In genomic region chr4:132934639-132935038, GRCm38 (mm10) we compare ENCODE assay signal across 14 mouse cellular contexts. TPM values are rescaled to one million over a fixed set of nuclear protein-coding genes. Genes with fewer than 3 reads are reported as not detected.
DNase-seq lines count a peak whose midpoint lies in the region; ATAC-seq and TF ChIP-seq lines count a peak whose summit lies in the region.
"Had no signal": no experiment of that assay in that cellular context is flagged by ENCODE, and none has a peak within 500 bp of the region (broad histone marks: within the 10 kb centered on the region; RNA-seq: fewer than 3 reads in every experiment).

No protein-coding gene starts in this region.

- no peak for ATAC-seq in hindbrain, postnatal 0 days
- no peak for ATAC-seq in hindbrain, embryonic 16.5 days
- ATAC-seq in intestine, embryonic 16.5 days = peak; percentile 64
- ATAC-seq in midbrain, embryonic 14.5 days (ENCODE audit: low FRiP score, low TSS enrichment) = no peak
- ATAC-seq in frontal cortex, adult (ENCODE audit: low TSS enrichment) = no peak
- ATAC-seq: forebrain, embryonic 16.5 days had no signal

- no peak overlapping the region for H3K9ac ChIP-seq in hindbrain, postnatal 0 days (replicated peaks; ENCODE audit: low read length)
- H3K9ac ChIP-seq in hindbrain, embryonic 16.5 days (ENCODE audit: low read depth, low read length) = no peak overlapping the region
- H3K9ac ChIP-seq in intestine, embryonic 16.5 days (ENCODE audit: low read depth, low read length) = 0 out of 2 replicates have a peak overlapping the region, but pooled peaks have one; percentile 24
- H3K9ac ChIP-seq in midbrain, embryonic 14.5 days (replicated peaks; ENCODE audit: low read length) = no peak overlapping the region
- H3K9ac ChIP-seq: hindbrain, embryonic 15.5 days; liver, embryonic 14.5 days had no signal

- no peak overlapping the region for H3K4me2 ChIP-seq in hindbrain, postnatal 0 days (ENCODE audit: low read depth, low read length)
- H3K4me2 ChIP-seq in hindbrain, embryonic 16.5 days (ENCODE audit: low read length) = no peak overlapping the region
- no peak overlapping the region for H3K4me2 ChIP-seq in intestine, embryonic 16.5 days (ENCODE audit: low read depth, low read length)
- no peak overlapping the region for H3K4me2 ChIP-seq in midbrain, embryonic 14.5 days (ENCODE audit: low read length)
- H3K4me2 ChIP-seq: hindbrain, embryonic 15.5 days had no signal

- H3K36me3 ChIP-seq in hindbrain, postnatal 0 days (ENCODE audit: insufficient read depth, low read length) = no peaks in the 10 kb centered on the region
- H3K36me3 ChIP-seq in hindbrain, embryonic 16.5 days (ENCODE audit: control insufficient read depth, insufficient read depth, low read length) = no peaks in the 10 kb centered on the region
- no peaks in the 10 kb centered on the region for H3K36me3 ChIP-seq in intestine, embryonic 16.5 days (ENCODE audit: control insufficient read depth, insufficient read depth, low read length)
- H3K36me3 ChIP-seq in midbrain, embryonic 14.5 days (ENCODE audit: control insufficient read depth, insufficient read depth, low read length) = no peaks in the 10 kb centered on the region
- H3K36me3 ChIP-seq: hindbrain, embryonic 15.5 days had no signal

- TF ChIP-seq CTCF in hindbrain, postnatal 0 days (IDR thresholded peaks at IDR 0.05; ENCODE audit: low read depth) = no peak

- no peaks in the 10 kb centered on the region for H3K27me3 ChIP-seq in hindbrain, postnatal 0 days (ENCODE audit: insufficient read depth, low read length)
- no peaks in the 10 kb centered on the region for H3K27me3 ChIP-seq in hindbrain, embryonic 16.5 days (replicated peaks; ENCODE audit: control insufficient read depth, insufficient read depth, low read length)
- H3K27me3 ChIP-seq in intestine, embryonic 16.5 days (replicated peaks; ENCODE audit: control insufficient read depth, insufficient read depth, low read length) = no peaks in the 10 kb centered on the region
- no peaks in the 10 kb centered on the region for H3K27me3 ChIP-seq in midbrain, embryonic 14.5 days (ENCODE audit: control insufficient read depth, insufficient read depth, low read length)
- H3K27me3 ChIP-seq: hindbrain, embryonic 15.5 days had no signal

- 16% methylated on average over 7 of the region's 7 CpGs for WGBS in hindbrain, postnatal 0 days
- WGBS in hindbrain, embryonic 16.5 days = 18% methylated on average over 7 of the region's 7 CpGs
- 23% methylated on average over 7 of the region's 7 CpGs for WGBS in intestine, embryonic 16.5 days
- WGBS in midbrain, embryonic 14.5 days = 13% methylated on average over 7 of the region's 7 CpGs

- no peak overlapping the region for H3K4me3 ChIP-seq in hindbrain, postnatal 0 days (ENCODE audit: low read length)
- no peak overlapping the region for H3K4me3 ChIP-seq in hindbrain, embryonic 16.5 days (ENCODE audit: low read length)
- no peak overlapping the region for H3K4me3 ChIP-seq in intestine, embryonic 16.5 days (ENCODE audit: low read length)
- H3K4me3 ChIP-seq in midbrain, embryonic 14.5 days (replicated peaks; ENCODE audit: low read depth, low read length) = no peak overlapping the region
- H3K4me3 ChIP-seq: hindbrain, embryonic 15.5 days had no signal

- peak; percentile 45 for DNase-seq in hindbrain, postnatal 0 days (ENCODE audit: low spot score)
- DNase-seq in embryo, embryonic 11 days = peak; percentile 55
- DNase-seq in midbrain, embryonic 14.5 days = peak; percentile 43
- DNase-seq in heart, adult 18-20 months = no peak
- DNase-seq in layer of hippocampus, postnatal 10 days (ENCODE audit: low spot score in 2 of 2) = no peak
- DNase-seq: adrenal gland, adult 8-10 months; cerebellum, adult 9-11 months had no signal

- no peaks in the 10 kb centered on the region for H3K9me3 ChIP-seq in hindbrain, postnatal 0 days (ENCODE audit: low read length)
- no peaks in the 10 kb centered on the region for H3K9me3 ChIP-seq in hindbrain, embryonic 16.5 days (ENCODE audit: control insufficient read depth, low read length)
- H3K9me3 ChIP-seq in intestine, embryonic 16.5 days (ENCODE audit: control insufficient read depth, low read length) = no peaks in the 10 kb centered on the region
- H3K9me3 ChIP-seq in midbrain, embryonic 14.5 days (ENCODE audit: control insufficient read depth, low read length) = no peaks in the 10 kb centered on the region
- H3K9me3 ChIP-seq: hindbrain, embryonic 15.5 days had no signal

- H3K27ac ChIP-seq in hindbrain, postnatal 0 days = peak overlapping the region; percentile 11; the same call in 1 of the 2 replicates
- H3K27ac ChIP-seq in hindbrain, embryonic 16.5 days (ENCODE audit: low read depth, low read length) = no peak overlapping the region
- H3K27ac ChIP-seq in intestine, embryonic 16.5 days (ENCODE audit: low read length) = no peak overlapping the region
- no peak overlapping the region; the same call in 1 of the 2 replicates for H3K27ac ChIP-seq in midbrain, embryonic 14.5 days (replicated peaks; ENCODE audit: low read depth, low read length)
- H3K27ac ChIP-seq: hindbrain, embryonic 15.5 days; liver, embryonic 14.5 days had no signal

- peaks cover 9% of the 10 kb centered on the region; the same call in 1 of the 2 replicates for H3K4me1 ChIP-seq in hindbrain, postnatal 0 days (ENCODE audit: insufficient read depth, low read length)
- peaks cover 12% of the 10 kb centered on the region for H3K4me1 ChIP-seq in hindbrain, embryonic 16.5 days (ENCODE audit: control insufficient read depth, insufficient read depth, low read depth, low read length)
- peaks cover 8% of the 10 kb centered on the region for H3K4me1 ChIP-seq in intestine, embryonic 16.5 days (ENCODE audit: control insufficient read depth, insufficient read depth, low read length)
- H3K4me1 ChIP-seq in midbrain, embryonic 14.5 days (ENCODE audit: control insufficient read depth, insufficient read depth, low read length) = no peaks in the 10 kb centered on the region

RNA-seq across cellular contexts. Expression of gene Fam76a, which starts 12.3 kb away (rescaled TPM):
- total RNA-seq in hindbrain, postnatal 0 days (2014; rRNA removed) = 17.3 and 18.4 TPM in 2 replicates
- 28.3 and 34.5 TPM in 2 replicates for polyA plus RNA-seq in hindbrain, postnatal 0 days (2015; fragmentation: Nextera tagmentation; extraction: Ambion mirVana)
- 33.5 and 40.6 TPM in 2 replicates for polyA plus RNA-seq in hindbrain, embryonic 16.5 days (2015; fragmentation: Nextera tagmentation; extraction: Ambion mirVana)
- polyA plus RNA-seq in intestine, embryonic 16.5 days (2015; fragmentation: Nextera tagmentation; extraction: Ambion mirVana) = 40.5 and 45.6 TPM in 2 replicates
- 41.9 and 47.5 TPM in 2 replicates for polyA plus RNA-seq in midbrain, embryonic 14.5 days (2014; fragmentation: Nextera tagmentation; extraction: Ambion mirVana)
- total RNA-seq in heart, adult 18-20 months (2021) = 10 to 100 TPM; 29.0 to 37.7 TPM
- total RNA-seq in layer of hippocampus, postnatal 10 days (2021) = 10 to 100 TPM; 26.6 to 28.0 TPM

RNA-seq across cellular contexts. Expression of gene Fgr, which starts 39.3 kb away (rescaled TPM):
- 0.07 and 0.73 TPM in 2 replicates for total RNA-seq in hindbrain, postnatal 0 days (2014; rRNA removed)
- 0.19 and 0.39 TPM in 2 replicates for polyA plus RNA-seq in hindbrain, postnatal 0 days (2015; fragmentation: Nextera tagmentation; extraction: Ambion mirVana)
- polyA plus RNA-seq in hindbrain, embryonic 16.5 days (2015; fragmentation: Nextera tagmentation; extraction: Ambion mirVana) = 0.16 and 0.23 TPM in 2 replicates
- polyA plus RNA-seq in intestine, embryonic 16.5 days (2015; fragmentation: Nextera tagmentation; extraction: Ambion mirVana) = 3.1 and 3.5 TPM in 2 replicates
- polyA plus RNA-seq in midbrain, embryonic 14.5 days (2014; fragmentation: Nextera tagmentation; extraction: Ambion mirVana) = 0.08 TPM in 1 of 2 replicates, not detected in the other
- under 1 TPM; 0.57 to 0.69 TPM for total RNA-seq in heart, adult 18-20 months (2021)
- under 1 TPM; 0.13 to 0.46 TPM for total RNA-seq in layer of hippocampus, postnatal 10 days (2021)
- polyA plus RNA-seq: forebrain, embryonic 16.5 days; neural tube, embryonic 14.5 days had no signal

RNA-seq across cellular contexts. Expression of gene Stx12, which starts 50.3 kb away (rescaled TPM):
- 107 TPM in 2 replicates for total RNA-seq in hindbrain, postnatal 0 days (2014; rRNA removed)
- polyA plus RNA-seq in hindbrain, postnatal 0 days (2015; fragmentation: Nextera tagmentation; extraction: Ambion mirVana) = 136 and 137 TPM in 2 replicates
- polyA plus RNA-seq in hindbrain, embryonic 16.5 days (2015; fragmentation: Nextera tagmentation; extraction: Ambion mirVana) = 151 and 156 TPM in 2 replicates
- 54.3 and 55.0 TPM in 2 replicates for polyA plus RNA-seq in intestine, embryonic 16.5 days (2015; fragmentation: Nextera tagmentation; extraction: Ambion mirVana)
- polyA plus RNA-seq in midbrain, embryonic 14.5 days (2014; fragmentation: Nextera tagmentation; extraction: Ambion mirVana) = 192 and 197 TPM in 2 replicates
- total RNA-seq in heart, adult 18-20 months (2021) = 10 to 100 TPM; 32.6 to 33.8 TPM
- 100 to 1,000 TPM; 113 to 115 TPM for total RNA-seq in layer of hippocampus, postnatal 10 days (2021)

Comparison
In these comparisons a context has a peak if more than half of its experiments do, and no peak if none do; other contexts are left out.
1. DNase-seq: peak in hindbrain, postnatal 0 days (single experiment), embryo, embryonic 11 days (single experiment) and midbrain, embryonic 14.5 days (single experiment); none in heart, adult 18-20 months (0 of 2) and layer of hippocampus, postnatal 10 days (0 of 2).